Mouse (Mus musculus): Measurements from ENCODE around the gene Podnl1.

Podnl1 gene

GRCm38 (mm10) chr8:84127202-84127901 lies 1.6 kb downstream of the Podnl1 start:
- no peak for DNase-seq (ENCODE audit: low read depth, low spot score)

- no peak for DNase-seq (ENCODE audit: low read depth, low spot score)
These were observed 2.5 kb downstream of the Podnl1 start for GRCm38 (mm10) chr8:84128277-84128676.

- DNase-seq (ENCODE audit: low read depth, low spot score), result no peak
These were observed 5.0 kb downstream of the Podnl1 start for GRCm38 (mm10) chr8:84130806-84131205.

GRCm38 (mm10) chr8:84132225-84132624 lies 6.4 kb downstream of the Podnl1 start:
- no peak for DNase-seq (ENCODE audit: low read depth, low spot score)

GRCm38 (mm10) chr8:84137848-84138247 lies 12.1 kb downstream of the Podnl1 start:
- DNase-seq (ENCODE audit: low read depth, low spot score), result no peak

GRCm38 (mm10) chr8:84140838-84141237 lies 15.0 kb downstream of the Podnl1 start:
- no peak for DNase-seq (ENCODE audit: low read depth, low spot score)

GRCm38 (mm10) chr8:84144636-84145245 lies 19.0 kb downstream of the Podnl1 start:
- DNase-seq (ENCODE audit: low read depth, low spot score), result no peak

- DNase-seq (ENCODE audit: low read depth, low spot score), result no peak
These were observed 21.6 kb downstream of the Podnl1 start for GRCm38 (mm10) chr8:84147324-84147766.

- peak; percentile 95 for DNase-seq (ENCODE audit: low read depth, low spot score)
These were observed 22.2 kb downstream of the Podnl1 start, which contains the start of the genes Cc2d1a and 4930432K21Rik for GRCm38 (mm10) chr8:84147769-84148530. Gene Cc2d1a, minus strand, starts transcription at chr8:84147936. Gene 4930432K21Rik, plus strand, starts transcription at chr8:84148025.

- DNase-seq (ENCODE audit: low read depth, low spot score), result no peak
These were observed 22.7 kb downstream of the Podnl1 start for GRCm38 (mm10) chr8:84148531-84148850.

GRCm38 (mm10) chr8:84149181-84149580 lies 23.4 kb downstream of the Podnl1 start:
- DNase-seq (ENCODE audit: low read depth, low spot score), result no peak

- DNase-seq (ENCODE audit: low read depth, low spot score), result no peak
These were observed 31.8 kb downstream of the Podnl1 start for GRCm38 (mm10) chr8:84157620-84158019.

GRCm38 (mm10) chr8:84167696-84168095 lies 41.9 kb downstream of the Podnl1 start:
- no peak for DNase-seq (ENCODE audit: low read depth, low spot score)

GRCm38 (mm10) chr8:84170096-84170495 lies 44.3 kb downstream of the Podnl1 start:
- DNase-seq (ENCODE audit: low read depth, low spot score), result no peak

GRCm38 (mm10) chr8:84173861-84174260 lies 48.1 kb downstream of the Podnl1 start:
- no peak for DNase-seq (ENCODE audit: low read depth, low spot score)

- DNase-seq (ENCODE audit: low read depth, low spot score), result no peak
These were observed 50.8 kb downstream of the Podnl1 start for GRCm38 (mm10) chr8:84176560-84176959.

GRCm38 (mm10) chr8:84177405-84177804 lies 51.6 kb downstream of the Podnl1 start:
- no peak for DNase-seq (ENCODE audit: low read depth, low spot score)

- DNase-seq (ENCODE audit: low read depth, low spot score), result no peak
These were observed 52.8 kb downstream of the Podnl1 start for GRCm38 (mm10) chr8:84178592-84178991.

GRCm38 (mm10) chr8:84179946-84180345 lies 54.2 kb downstream of the Podnl1 start:
- no peak for DNase-seq (ENCODE audit: low read depth, low spot score)

GRCm38 (mm10) chr8:84180530-84181190 lies 54.9 kb downstream of the Podnl1 start:
- peak; percentile 87 for DNase-seq (ENCODE audit: low read depth, low spot score)
